In the genomic region with DNA sequence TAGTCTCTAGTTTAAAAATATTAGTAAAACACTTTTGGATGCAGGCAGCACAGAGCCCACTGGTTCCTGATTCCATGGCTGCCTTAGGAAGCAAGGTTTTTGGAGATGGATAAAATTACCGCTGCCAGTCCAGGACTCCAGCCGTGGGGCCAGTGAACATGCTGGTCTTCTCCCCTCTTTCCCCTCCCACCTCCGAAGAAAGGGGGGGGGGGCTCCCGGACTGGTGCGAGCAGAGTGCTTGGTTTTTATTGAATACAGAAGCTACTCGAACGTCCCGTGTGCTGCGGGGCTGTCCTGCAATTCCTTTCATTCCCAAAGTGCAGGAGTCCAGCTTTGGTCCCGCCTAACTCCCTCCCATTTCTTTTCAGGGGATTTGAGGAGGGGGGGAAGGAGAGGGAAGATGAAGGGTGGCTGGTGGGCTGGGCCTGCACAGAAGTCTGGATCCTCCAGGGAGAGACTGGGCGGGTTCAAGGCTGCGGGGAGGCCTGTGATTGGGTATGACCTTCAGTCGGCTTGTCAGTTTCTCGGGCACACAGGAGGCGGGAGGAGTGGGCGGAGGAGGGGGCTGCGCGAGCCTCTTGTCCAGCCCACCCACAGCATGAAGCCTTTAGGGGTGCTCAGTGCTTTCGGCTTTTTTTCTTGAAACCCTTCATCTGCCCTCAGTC, we compare ENCODE assay signal across 7 mouse cellular contexts. TPM values are rescaled to one million over a fixed set of nuclear protein-coding genes. Genes with fewer than 3 reads are reported as not detected.
DNase-seq lines count a peak whose midpoint lies in the region; ATAC-seq lines count a peak whose summit lies in the region.

A gene (plus strand): TSS at position 570 of the 665 bp plus-strand sequence.

- H3K9ac ChIP-seq in limb, embryonic 12.5 days (replicated peaks) = peak within 1 kb of the TSS; percentile 67

- H3K4me1 ChIP-seq in limb, embryonic 12.5 days (replicated peaks) = peaks cover 15% of the 10 kb centered on the region

- WGBS in limb, embryonic 12.5 days = under 1% methylated on average over 19 of the region's 19 CpGs

- H3K27me3 ChIP-seq in limb, embryonic 12.5 days = no peaks in the 10 kb centered on the region

- peak within 1 kb of the TSS; percentile 76 for H3K4me2 ChIP-seq in limb, embryonic 12.5 days

- peak within 1 kb of the TSS; percentile 90 for H3K27ac ChIP-seq in limb, embryonic 12.5 days

- H3K36me3 ChIP-seq in limb, embryonic 12.5 days = no peaks in the 10 kb centered on the region

- peak within 1 kb of the TSS; percentile 56 for H3K4me3 ChIP-seq in limb, embryonic 12.5 days (replicated peaks)

- intact Hi-C loops in gastrocnemius, postnatal 36 days (cut with DNase I) = no loop called here

- no peaks in the 10 kb centered on the region for H3K9me3 ChIP-seq in limb, embryonic 12.5 days

- ATAC-seq in limb, embryonic 12.5 days (ENCODE audit: insufficient number of reproducible peaks, insufficient read depth, low FRiP score, low TSS enrichment, low read depth) = peak; percentile 99

- peak; percentile 43 to 60 for DNase-seq in adrenal gland, postnatal 36 days
- peak; percentile 95 for DNase-seq in embryo, embryonic 11 days
- peak; percentile 20 to 32 for DNase-seq in gastrocnemius, postnatal 36 days
- DNase-seq in kidney, adult 8-10 months = peak; percentile 4
- DNase-seq in neural tube, embryonic 10.5 days (ENCODE audit: extremely low spot score, low spot score) = peak; percentile 89
- DNase-seq in yolk sac, embryonic 10.5 days (ENCODE audit: low spot score) = peak; percentile 89

RNA-seq across cellular contexts. Expression of the gene that starts here (rescaled TPM):
- total RNA-seq in adrenal gland, postnatal 36 days (2021) = 1 to 10 TPM in 1 of 2 experiments, under 1 TPM in 1; 0.66 to 1.1 TPM
- total RNA-seq in gastrocnemius, postnatal 36 days (2021) = 1 to 10 TPM; 4.6 to 7.9 TPM
- polyA plus RNA-seq in limb, embryonic 12.5 days (2016; fragmentation: Nextera tagmentation; extraction: Ambion mirVana) = 43.6 and 58.2 TPM in 2 replicates

Comparison
In these comparisons a context has a peak if more than half of its experiments do, and no peak if none do; other contexts are left out.
1. Peak in every context shown above with its lines: DNase-seq, ATAC-seq, H3K4me3 ChIP-seq and H3K27ac ChIP-seq.
2. DNase-seq: peak in every context shown above with its lines; median percentile 95 in embryo, embryonic 11 days; 89 in neural tube, embryonic 10.5 days; 89 in yolk sac, embryonic 10.5 days; 52 in adrenal gland, postnatal 36 days; 26 in gastrocnemius, postnatal 36 days; 4 in kidney, adult 8-10 months.